Mouse (Mus musculus): ENCODE measurements at regions not wholly inside any gene's neighbourhood (a gene's known extent, or its start where the extent isn't known, plus 50 kb on each side); places are given as distances from the start of the nearest gene placed in this dataset.

- TF ChIP-seq CTCF (IDR thresholded peaks at IDR 0.05; ENCODE audit: control insufficient read depth, insufficient read depth, insufficient read length) (no peak), FOSL1 (IDR thresholded peaks at IDR 0.05; ENCODE audit: insufficient read depth, low read length, poor library complexity, severe bottlenecking) (no peak), USF1 (IDR thresholded peaks at IDR 0.05; ENCODE audit: low read depth) (no peak)
These were observed 232.1 kb downstream of the Bcl11b start for GRCm38 (mm10) chr12:107771325-107771724.
